Mouse (Mus musculus) urinary bladder, adult 2 months (tissue): ENCODE results near the gene Apbb1. TPM values are rescaled to one million over a fixed set of nuclear protein-coding genes. Genes with fewer than 3 reads are reported as not detected.

ENCODE experiments used
- DNase-seq: peaks from one replicate; pipeline ENCODE4 v3.0.0; 2022; ENCODE audit warnings: low spot score
- polyA plus RNA-seq: library from polyadenylated mRNA; depleted of rRNA; stranded (reverse); fragments of >200 nt; gene quantifications from 2 replicates; pipeline ENCODE4 v1.2.3, GENCODE M21; 2012

Gene Apbb1
- polyA plus RNA-seq, 1 experiment, result 36.9 TPM

DNA sequence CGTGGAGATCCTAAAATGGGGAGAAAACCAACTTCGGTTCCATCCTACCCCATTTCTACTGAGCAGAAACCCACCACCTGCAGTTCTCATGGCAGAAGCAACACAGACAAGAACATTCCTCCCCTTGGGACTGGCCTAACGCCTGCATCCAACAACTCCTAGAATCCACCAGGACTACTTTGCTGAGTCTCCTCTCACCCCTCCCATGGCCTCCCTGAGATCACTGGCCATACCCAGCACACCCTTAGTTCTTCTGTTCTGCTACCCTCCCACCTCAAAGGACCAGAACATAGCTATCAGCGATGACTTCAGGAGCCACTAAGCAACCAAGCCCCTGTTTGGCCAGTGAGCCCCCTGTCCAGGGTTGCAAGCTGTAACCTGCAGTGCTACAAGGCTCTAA lies 10.7 kb downstream of the Apbb1 start:
- DNase-seq, result no peak

GRCm38 (mm10) chr7:105569512-105570496 lies 11.6 kb downstream of the Apbb1 start:
- no peak for DNase-seq

- no peak for DNase-seq
Measured at GRCm38 (mm10) chr7:105568988-105569471, 12.4 kb downstream of the Apbb1 start.

DNA sequence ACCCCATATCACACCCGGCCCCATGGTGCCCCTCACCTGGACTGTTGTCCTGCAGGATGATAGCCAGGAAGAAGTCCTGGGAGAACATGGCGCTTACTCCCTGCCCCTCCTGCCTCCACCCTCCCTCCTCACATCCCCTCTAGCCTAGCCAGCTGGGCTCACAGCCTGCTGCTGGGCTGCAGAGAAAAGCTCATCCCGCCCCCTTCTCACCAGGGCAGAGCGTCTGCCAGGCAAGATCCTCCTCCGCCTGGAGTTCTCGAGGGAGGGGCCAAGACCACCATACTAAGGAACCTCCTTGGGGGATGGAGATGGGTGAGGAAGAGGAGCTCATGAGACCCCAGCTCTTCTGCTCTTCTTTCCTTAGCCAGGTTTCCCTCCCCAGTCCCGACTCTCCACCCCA lies 12.9 kb downstream of the Apbb1 start:
- no peak for DNase-seq

DNA sequence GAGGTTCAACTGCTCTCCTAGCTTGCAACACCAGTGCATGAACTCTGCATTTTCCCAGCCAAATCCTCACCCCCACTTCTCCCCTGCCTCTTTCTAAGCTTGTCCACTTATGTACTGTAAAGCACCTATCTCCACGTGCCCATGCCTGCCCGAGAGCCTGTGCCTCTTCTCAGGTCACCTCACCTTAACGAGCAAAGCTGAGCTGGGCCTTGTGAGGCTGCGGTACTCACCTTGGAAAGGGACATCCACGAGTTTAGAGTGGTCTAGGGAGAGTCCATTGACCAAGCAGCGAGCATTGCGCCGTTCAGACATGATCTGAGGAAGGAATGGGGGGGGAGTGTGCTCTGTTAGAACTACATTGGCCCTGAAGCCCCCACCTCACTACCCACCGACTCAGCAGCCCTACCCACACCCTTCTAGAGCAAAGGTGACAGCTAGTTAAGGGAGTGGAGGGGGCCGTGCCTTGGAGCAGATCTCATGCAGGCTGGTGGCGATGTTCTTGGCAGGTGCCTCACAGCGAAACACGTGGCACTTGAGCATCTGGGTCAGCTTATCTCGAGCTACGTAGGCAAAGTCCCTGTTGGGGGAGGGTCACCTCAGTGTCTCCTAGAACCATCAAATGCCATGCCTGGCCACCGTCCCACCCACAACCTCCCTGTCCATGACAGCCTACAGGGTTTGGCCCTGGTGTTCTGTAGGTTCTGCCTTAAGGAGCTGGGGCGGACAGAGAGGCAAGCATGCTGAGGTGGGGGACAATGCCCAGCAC lies 16.2 kb downstream of the Apbb1 start:
- no peak for DNase-seq

DNA sequence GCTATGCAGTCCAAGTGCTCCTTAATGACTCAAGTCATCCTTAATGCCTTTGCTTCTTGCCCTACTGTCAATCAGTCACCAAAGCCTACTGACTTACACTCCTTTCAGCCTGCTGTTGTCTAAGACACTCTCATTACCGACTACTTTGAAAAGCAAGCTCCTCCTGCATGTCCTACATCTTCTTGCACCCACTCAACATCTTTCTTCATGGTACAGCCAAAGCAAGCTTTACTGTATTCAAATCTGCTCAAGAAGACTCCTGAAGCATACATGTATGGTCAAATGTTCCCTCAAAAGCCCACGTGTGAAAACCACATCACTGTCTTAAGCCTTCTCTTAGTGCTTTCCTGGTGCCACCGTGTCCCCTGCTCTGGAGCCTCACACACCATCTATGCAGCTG lies 18.1 kb downstream of the Apbb1 start:
- no peak for DNase-seq

GRCm38 (mm10) chr7:105562317-105562716 lies 19.1 kb downstream of the Apbb1 start:
- no peak for DNase-seq

- no peak for DNase-seq
Measured at GRCm38 (mm10) chr7:105559016-105559415, 22.4 kb downstream of the Apbb1 start.

DNA sequence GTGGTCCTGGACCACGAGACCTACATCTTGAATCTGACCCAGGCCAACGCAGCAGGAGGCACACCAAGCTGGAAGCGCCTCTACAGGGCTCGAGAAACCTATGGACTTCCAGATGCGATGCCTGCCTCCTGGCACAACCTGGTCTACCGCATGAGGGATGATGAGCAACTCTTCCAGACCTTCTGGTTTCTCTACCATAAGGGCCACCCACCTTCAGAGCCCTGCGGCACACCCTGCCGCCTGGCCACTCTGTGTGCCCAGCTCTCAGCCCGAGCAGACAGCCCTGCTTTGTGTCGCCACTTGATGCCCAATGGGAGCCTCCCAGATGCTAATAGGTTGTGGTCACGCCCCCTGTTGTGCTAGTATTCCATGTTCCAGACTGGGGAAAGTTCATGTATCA lies 23.8 kb downstream of the Apbb1 start:
- DNase-seq, result no peak

DNA sequence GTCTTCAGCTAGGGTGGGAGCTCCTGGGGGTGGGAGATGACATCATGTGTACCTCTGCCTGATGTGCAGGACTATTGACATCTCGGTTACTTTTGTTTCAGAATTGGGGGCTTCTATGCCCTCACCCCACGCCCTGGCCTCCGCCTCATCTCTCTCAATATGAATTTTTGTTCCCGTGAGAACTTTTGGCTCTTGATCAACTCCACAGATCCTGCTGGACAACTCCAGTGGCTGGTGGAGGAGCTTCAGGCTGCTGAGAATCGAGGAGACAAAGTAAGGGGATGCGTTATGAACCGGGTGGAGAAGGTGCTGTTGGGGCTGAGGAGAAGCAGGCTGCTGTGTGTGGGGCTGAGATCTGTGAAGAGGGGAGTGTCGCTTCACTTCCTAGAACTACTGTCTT lies 25.0 kb downstream of the Apbb1 start:
- DNase-seq, result no peak

DNA sequence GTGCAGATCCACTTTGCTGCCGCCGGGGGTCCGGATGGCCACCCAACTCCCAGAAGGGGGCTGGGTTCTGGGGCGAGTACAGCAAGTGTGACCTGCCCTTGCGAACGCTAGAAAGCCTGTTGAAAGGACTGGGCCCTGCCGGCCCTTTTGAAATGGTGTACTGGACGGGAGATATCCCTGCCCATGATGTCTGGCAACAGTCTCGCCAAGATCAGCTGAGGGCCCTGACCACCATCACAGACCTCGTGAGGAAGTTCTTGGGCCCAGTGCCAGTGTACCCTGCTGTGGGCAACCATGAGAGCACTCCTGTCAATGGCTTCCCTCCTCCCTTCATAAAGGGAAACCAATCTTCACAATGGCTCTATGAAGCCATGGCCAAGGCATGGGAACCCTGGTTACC lies 25.9 kb downstream of the Apbb1 start:
- no peak for DNase-seq

DNA sequence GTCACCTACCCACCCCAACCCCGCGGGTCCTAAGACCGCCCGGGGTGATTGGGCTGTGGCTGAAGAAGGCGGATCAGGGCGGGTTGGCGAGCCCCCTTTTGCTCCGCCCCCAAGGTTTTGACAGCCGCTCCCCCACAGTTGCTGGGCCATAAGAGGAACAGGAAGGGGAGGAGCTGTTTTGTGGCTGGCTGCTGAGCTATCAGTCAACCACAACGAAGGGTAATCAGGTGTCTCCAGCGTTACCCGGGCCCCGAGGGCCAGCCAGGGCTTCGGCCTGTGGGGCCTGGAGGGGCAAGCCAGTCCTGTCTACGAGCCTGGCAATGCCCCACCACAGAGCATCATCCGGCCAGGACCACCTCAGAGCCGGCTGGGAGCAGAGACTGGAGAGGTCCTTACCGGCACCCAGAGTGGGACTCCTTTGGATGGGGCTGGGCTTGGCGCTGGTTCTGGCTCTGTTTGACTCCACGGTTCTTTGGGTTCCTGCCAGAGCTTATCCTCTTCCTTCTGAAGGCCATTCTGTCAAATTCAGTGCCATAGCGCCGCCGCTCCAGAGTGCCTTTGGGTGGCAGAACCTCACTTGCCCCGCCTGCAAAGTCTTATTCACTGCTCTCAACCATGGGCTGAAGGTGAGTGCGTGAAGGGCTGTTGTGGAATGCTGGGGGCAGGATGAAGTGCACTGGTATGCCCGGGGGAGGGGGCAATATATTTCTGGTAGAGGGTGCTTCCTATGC lies 27.1 kb downstream of the Apbb1 start, which contains the start of gene Smpd1:
Gene Smpd1, plus strand, starts transcription at position 149 of the 731 bp plus-strand sequence.
- DNase-seq, result peak; percentile 72

DNA sequence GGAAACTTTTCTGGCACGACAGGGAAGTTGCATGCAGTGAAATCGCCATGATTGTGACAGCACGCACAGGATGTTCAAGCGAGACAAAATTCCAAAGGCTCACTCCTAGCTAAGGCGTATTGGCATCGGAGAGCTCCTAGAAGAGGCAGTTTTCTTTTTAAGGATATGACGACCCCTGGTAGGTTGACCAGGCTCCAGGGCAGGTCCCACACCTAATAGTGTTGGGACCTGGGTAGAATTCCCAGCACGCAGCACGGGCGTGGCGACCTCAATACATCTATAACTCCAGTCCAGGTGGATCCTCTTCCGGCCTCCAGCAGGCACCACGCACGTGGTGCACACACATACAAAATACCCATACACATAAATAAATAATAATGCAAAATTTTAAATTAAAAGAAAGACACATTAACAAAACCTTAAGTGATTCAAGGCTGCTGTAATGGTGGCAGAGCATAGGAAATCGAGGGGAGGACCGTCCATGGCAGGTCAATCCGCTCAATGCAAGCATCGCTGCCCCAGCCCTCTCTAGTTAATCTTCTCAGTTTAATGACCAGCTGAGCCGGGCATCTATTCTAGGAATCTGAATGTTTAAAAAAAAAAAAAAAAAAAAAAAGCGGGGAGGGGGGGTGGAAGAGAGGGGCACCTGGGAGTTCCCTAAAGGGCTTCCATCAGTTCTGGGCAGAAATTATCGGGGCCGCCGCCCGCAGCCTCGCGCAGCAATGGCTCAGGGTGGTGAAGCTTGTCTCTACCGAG lies 27.8 kb downstream of the Apbb1 start:
- DNase-seq, result no peak

DNA sequence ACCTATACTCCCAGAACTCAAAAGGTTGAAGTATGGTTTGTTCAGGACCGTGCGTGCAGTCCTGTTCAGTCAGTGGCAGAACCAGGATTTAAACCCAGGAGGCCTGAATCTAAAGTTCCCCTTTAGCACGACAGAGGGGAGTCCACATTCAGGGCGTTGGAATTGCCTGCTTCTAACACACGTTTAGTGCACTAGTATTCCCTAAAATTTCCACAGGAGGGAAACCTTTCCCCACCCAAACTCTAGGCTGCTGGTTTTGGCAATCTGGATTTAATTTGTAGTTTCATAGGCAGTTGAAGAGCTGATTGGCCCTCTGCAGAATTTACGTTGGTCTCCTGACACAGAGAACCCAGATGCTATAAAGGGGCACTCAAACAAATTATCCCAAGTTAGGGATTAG lies 32.4 kb downstream of the Apbb1 start:
- no peak for DNase-seq

GRCm38 (mm10) chr7:105547970-105548369 lies 33.5 kb downstream of the Apbb1 start:
- DNase-seq, result no peak

GRCm38 (mm10) chr7:105545986-105546385 lies 35.5 kb downstream of the Apbb1 start:
- DNase-seq, result no peak

DNA sequence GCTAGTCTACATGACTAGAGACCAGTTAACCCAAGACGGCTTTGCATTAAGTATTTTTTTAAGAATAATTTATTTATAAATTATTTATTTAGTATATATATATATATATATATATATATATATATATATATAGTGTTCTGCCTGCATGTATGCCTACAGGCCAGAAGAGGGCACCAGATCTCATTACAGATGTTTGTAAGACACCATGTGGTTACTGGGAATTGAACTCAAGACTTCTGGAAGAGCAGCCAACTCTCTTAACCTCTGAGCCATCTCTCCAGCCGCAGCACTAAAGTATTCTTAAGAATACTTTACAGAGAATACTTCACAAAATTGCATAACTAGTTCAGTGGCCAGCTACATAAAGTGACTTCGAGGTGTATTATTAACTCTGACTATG lies 47.3 kb downstream of the Apbb1 start:
- DNase-seq, result no peak

- DNase-seq, result no peak
Measured at GRCm38 (mm10) chr7:105528094-105528493, 53.4 kb downstream of the Apbb1 start.

DNA sequence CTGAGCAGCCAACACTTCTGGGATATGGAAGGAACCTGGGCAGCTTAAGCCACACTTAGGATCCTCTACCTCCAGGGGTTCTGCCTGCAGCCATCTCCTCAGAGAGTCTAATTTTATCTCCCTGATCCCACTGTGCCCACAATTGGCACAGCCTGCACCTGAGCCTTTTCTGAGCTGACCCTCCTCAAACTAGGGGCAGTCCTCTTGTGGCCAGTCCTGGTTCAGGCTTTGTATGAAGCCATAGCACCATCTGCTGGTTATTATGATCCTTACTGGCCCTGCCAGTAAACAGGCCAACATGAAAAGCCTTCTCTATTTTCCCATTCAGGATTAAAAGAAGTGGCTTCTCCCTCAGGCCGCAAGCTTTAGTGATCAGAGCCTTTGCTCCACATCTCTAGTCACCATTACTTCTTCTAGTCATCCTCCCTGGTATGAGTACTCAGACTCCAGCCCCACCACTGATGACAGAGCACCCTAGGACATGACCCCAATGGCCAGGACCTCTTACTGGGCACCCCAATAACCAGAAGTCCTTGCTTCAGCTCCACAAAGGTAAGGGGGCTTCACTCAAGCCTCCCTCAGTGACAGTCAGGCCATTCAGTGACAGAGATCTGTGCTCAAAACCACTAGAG lies 54.0 kb downstream of the Apbb1 start:
- DNase-seq, result no peak

DNA sequence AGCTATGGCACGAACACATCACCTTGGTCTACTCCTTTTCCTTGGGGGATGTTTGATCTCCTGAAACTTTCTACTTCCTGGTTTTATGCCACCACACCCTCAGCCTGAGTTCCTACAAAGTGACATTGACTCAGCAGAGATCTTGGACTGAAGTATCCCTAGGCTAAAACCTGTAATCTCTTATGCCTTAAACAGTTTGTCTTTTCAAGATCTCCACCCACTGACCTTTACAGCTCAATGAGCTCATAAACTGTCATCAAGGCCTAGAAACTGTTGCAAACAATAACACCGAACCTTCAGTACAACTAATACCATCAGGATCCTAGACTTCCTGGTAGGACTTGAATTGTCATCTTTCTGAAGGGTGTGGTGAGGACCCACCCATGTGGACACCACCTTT lies 57.2 kb downstream of the Apbb1 start:
- no peak for DNase-seq

- DNase-seq, result no peak
Measured at GRCm38 (mm10) chr7:105520201-105520600, 61.3 kb downstream of the Apbb1 start.
